Mouse (Mus musculus): ENCODE data around the gene Slc38a3. TPM values are rescaled to one million over a fixed set of nuclear protein-coding genes. Genes with fewer than 3 reads are reported as not detected.
"Not testable (repeated sequence)": the region's sequence is repeated elsewhere in the genome, so short reads cannot be mapped to it uniquely, and the experiment has no call there.

Gene Slc38a3
- polyA plus RNA-seq, 1 experiment from 2014 or later: 26.2 TPM

- 77% methylated on average over 5 of the region's 5 CpGs for WGBS
- Histone ChIP-seq H3K36me3 (peaks cover 52% of the 10 kb centered on the region), H3K4me1 (replicated peaks) (peaks cover 43% of the 10 kb centered on the region), H3K27me3 (0 out of 2 replicates have a peak, but pooled peaks cover 12% of the 10 kb centered on the region), H3K27ac (no peak overlapping the region; the same call in 1 of the 2 replicates), H3K9ac (no peak overlapping the region), H3K4me2 (no peak overlapping the region), H3K4me3 (no peak overlapping the region), H3K9me3 (no peaks in the 10 kb centered on the region)
- no peak for ATAC-seq (ENCODE audit: low FRiP score)
Measured at GRCm38 (mm10) chr9:107692785-107693184, 23.5 kb upstream of the Slc38a3 start.

- H3K4me1 ChIP-seq (replicated peaks): peaks cover 22% of the 10 kb centered on the region
- no peaks in the 10 kb centered on the region for H3K9me3 ChIP-seq
- 81% methylated on average over 8 of the region's 8 CpGs for WGBS
- ATAC-seq (ENCODE audit: low FRiP score): no peak
- H3K4me2 ChIP-seq: no peak overlapping the region
- H3K36me3 ChIP-seq: peaks cover 68% of the 10 kb centered on the region
- H3K27ac ChIP-seq: no peak overlapping the region
- H3K27me3 ChIP-seq: 0 out of 2 replicates have a peak, but pooled peaks cover 20% of the 10 kb centered on the region
- no peak overlapping the region for H3K9ac ChIP-seq
- H3K4me3 ChIP-seq: no peak overlapping the region
Measured at GRCm38 (mm10) chr9:107690391-107690790, 21.1 kb upstream of the Slc38a3 start.

GRCm38 (mm10) chr9:107688939-107689338 lies 19.6 kb upstream of the Slc38a3 start:
- WGBS: 83% methylated on average over 7 of the region's 7 CpGs
- peaks cover 24% of the 10 kb centered on the region; the same call in 1 of the 2 replicates for H3K27me3 ChIP-seq
- no peak overlapping the region for H3K4me3 ChIP-seq
- peaks cover 14% of the 10 kb centered on the region for H3K4me1 ChIP-seq (replicated peaks)
- no peak overlapping the region for H3K4me2 ChIP-seq
- no peak for ATAC-seq (ENCODE audit: low FRiP score)
- H3K36me3 ChIP-seq: peaks cover 79% of the 10 kb centered on the region
- no peaks in the 10 kb centered on the region for H3K9me3 ChIP-seq
- no peak overlapping the region for H3K9ac ChIP-seq
- no peak overlapping the region for H3K27ac ChIP-seq

GRCm38 (mm10) chr9:107688415-107688814 lies 19.1 kb upstream of the Slc38a3 start:
- 82% methylated on average over 5 of the region's 5 CpGs for WGBS

GRCm38 (mm10) chr9:107685231-107685981 lies 16.1 kb upstream of the Slc38a3 start:
- Histone ChIP-seq H3K9ac (no peak overlapping the region), H3K4me2 (no peak overlapping the region), H3K27ac (no peak overlapping the region), H3K27me3 (peaks cover 18% of the 10 kb centered on the region; the same call in 1 of the 2 replicates), H3K4me3 (no peak overlapping the region), H3K4me1 (replicated peaks) (0 out of 2 replicates have a peak, but pooled peaks cover 3% of the 10 kb centered on the region), H3K9me3 (no peaks in the 10 kb centered on the region), H3K36me3 (peaks cover 81% of the 10 kb centered on the region)
- ATAC-seq (ENCODE audit: low FRiP score): peak; percentile 77
- 36% methylated on average over 17 of the region's 17 CpGs for WGBS

More at GRCm38 (mm10) chr9:107688415-107688814, 19.1 kb upstream of the Slc38a3 start:
- no peak for ATAC-seq (ENCODE audit: low FRiP score)
- H3K4me1 ChIP-seq (replicated peaks): peaks cover 10% of the 10 kb centered on the region
- peaks cover 85% of the 10 kb centered on the region for H3K36me3 ChIP-seq
- peaks cover 24% of the 10 kb centered on the region; the same call in 1 of the 2 replicates for H3K27me3 ChIP-seq
- no peak overlapping the region for H3K9ac ChIP-seq
- no peak overlapping the region for H3K4me2 ChIP-seq
- no peaks in the 10 kb centered on the region for H3K9me3 ChIP-seq
- H3K27ac ChIP-seq: no peak overlapping the region
- H3K4me3 ChIP-seq: no peak overlapping the region

- H3K9ac ChIP-seq: no peak overlapping the region
- H3K27ac ChIP-seq: no peak overlapping the region
Measured at GRCm38 (mm10) chr9:107682405-107682804, 13.1 kb upstream of the Slc38a3 start.

GRCm38 (mm10) chr9:107679501-107679900 lies 10.2 kb upstream of the Slc38a3 start, which contains the start of gene Gnat1:
Gnat1 (minus strand) TSS chr9:107679712.
- peak within 1 kb of the TSS; percentile 49 for H3K9ac ChIP-seq

More at GRCm38 (mm10) chr9:107682405-107682804, 13.1 kb upstream of the Slc38a3 start:
- Histone ChIP-seq H3K4me3 (no peak overlapping the region), H3K27me3 (peaks cover 17% of the 10 kb centered on the region), H3K36me3 (peaks cover 52% of the 10 kb centered on the region), H3K4me2 (no peak overlapping the region), H3K4me1 (replicated peaks) (0 out of 2 replicates have a peak, but pooled peaks cover 3% of the 10 kb centered on the region), H3K9me3 (no peaks in the 10 kb centered on the region)
- no peak for ATAC-seq (ENCODE audit: low FRiP score)
- WGBS: 85% methylated on average over 20 of the region's 20 CpGs

GRCm38 (mm10) chr9:107678861-107679260 lies 9.5 kb upstream of the Slc38a3 start:
- H3K4me3 ChIP-seq: no peak overlapping the region
- H3K9ac ChIP-seq: no peak overlapping the region
- H3K27me3 ChIP-seq: peaks cover 44% of the 10 kb centered on the region
- ATAC-seq (ENCODE audit: low FRiP score): no peak
- peaks cover 18% of the 10 kb centered on the region for H3K4me1 ChIP-seq (replicated peaks)
- WGBS: 96% methylated on average over 2 of the region's 2 CpGs
- H3K27ac ChIP-seq: no peak overlapping the region
- peaks cover 22% of the 10 kb centered on the region for H3K36me3 ChIP-seq
- no peak overlapping the region for H3K4me2 ChIP-seq
- H3K9me3 ChIP-seq: no peaks in the 10 kb centered on the region

More at GRCm38 (mm10) chr9:107679501-107679900, 10.2 kb upstream of the Slc38a3 start, which contains the start of gene Gnat1:
- WGBS: 38% methylated on average over 5 of the region's 5 CpGs
- Histone ChIP-seq H3K4me3 (no peak within 1 kb of the TSS), H3K4me2 (no peak within 1 kb of the TSS), H3K36me3 (peaks cover 28% of the 10 kb centered on the region), H3K27me3 (peaks cover 41% of the 10 kb centered on the region), H3K27ac (no peak within 1 kb of the TSS), H3K4me1 (replicated peaks) (peaks cover 18% of the 10 kb centered on the region), H3K9me3 (no peaks in the 10 kb centered on the region)
- ATAC-seq (ENCODE audit: low FRiP score): no peak

GRCm38 (mm10) chr9:107677819-107678526 lies 8.6 kb upstream of the Slc38a3 start:
- not testable (repeated sequence) for H3K9me3 ChIP-seq; H3K27ac ChIP-seq; H3K4me3 ChIP-seq; H3K4me2 ChIP-seq; H3K9ac ChIP-seq; ATAC-seq (ENCODE audit: low FRiP score)
- H3K4me1 ChIP-seq (replicated peaks): peaks cover 18% of the 10 kb centered on the region
- H3K36me3 ChIP-seq: peaks cover 13% of the 10 kb centered on the region
- H3K27me3 ChIP-seq: peaks cover 45% of the 10 kb centered on the region
- WGBS: 43% methylated on average over 14 of the region's 14 CpGs

GRCm38 (mm10) chr9:107677091-107677784 lies 7.9 kb upstream of the Slc38a3 start:
- Histone ChIP-seq H3K9me3 (no peaks in the 10 kb centered on the region), H3K36me3 (peaks cover 6% of the 10 kb centered on the region), H3K4me2 (peak overlapping the region; percentile 64; the same call in 1 of the 2 replicates), H3K4me1 (replicated peaks) (peaks cover 18% of the 10 kb centered on the region), H3K27me3 (peaks cover 45% of the 10 kb centered on the region), H3K9ac (no peak overlapping the region), H3K27ac (no peak overlapping the region), H3K4me3 (peak overlapping the region; percentile 38; the same call in 1 of the 2 replicates)
- ATAC-seq (ENCODE audit: low FRiP score): no peak
- 21% methylated on average over 17 of the region's 17 CpGs for WGBS

GRCm38 (mm10) chr9:107676302-107676701 lies 7.0 kb upstream of the Slc38a3 start:
- Histone ChIP-seq H3K4me1 (replicated peaks) (peaks cover 18% of the 10 kb centered on the region), H3K9me3 (no peaks in the 10 kb centered on the region), H3K36me3 (no peaks in the 10 kb centered on the region), H3K27me3 (peaks cover 45% of the 10 kb centered on the region), H3K4me3 (peak overlapping the region; percentile 38), H3K27ac (no peak overlapping the region), H3K4me2 (peak overlapping the region; percentile 64), H3K9ac (peak overlapping the region; percentile 58)
- 3% methylated on average over 25 of the region's 25 CpGs for WGBS
- ATAC-seq (ENCODE audit: low FRiP score): 0 out of 2 replicates have a peak, but pooled peaks have one; percentile 11
